Mouse (Mus musculus): Measurements from ENCODE around the gene Nova2. TPM values are rescaled to one million over a fixed set of nuclear protein-coding genes. Genes with fewer than 3 reads are reported as not detected.

Nova2 gene
- polyA plus RNA-seq (2016; fragmentation: Nextera tagmentation; extraction: Ambion mirVana) = 0.31 and 0.33 TPM in 2 replicates

- peak; percentile 56; the same call in 1 of the 2 replicates for ATAC-seq (ENCODE audit: insufficient number of reproducible peaks, insufficient read depth, low FRiP score, low TSS enrichment, low read depth)
- Histone ChIP-seq H3K9me3 (peaks cover 5% of the 10 kb centered on the region; the same call in 1 of the 2 replicates), H3K9ac (replicated peaks) (peak within 1 kb of the TSS; percentile 58), H3K4me3 (replicated peaks) (peak within 1 kb of the TSS; percentile 51), H3K4me1 (replicated peaks) (peaks cover 13% of the 10 kb centered on the region; the same call in 1 of the 2 replicates), H3K4me2 (peak within 1 kb of the TSS; percentile 88), H3K27me3 (peaks cover 93% of the 10 kb centered on the region), H3K27ac (no peak within 1 kb of the TSS), H3K36me3 (no peaks in the 10 kb centered on the region)
- under 1% methylated on average over 30 of the region's 45 CpGs for WGBS
Observed at GRCm38 (mm10) chr7:18925162-18925938, at the start of gene Nova2. TSS of gene Nova2 (plus strand) at chr7:18925888.

GRCm38 (mm10) chr7:18878691-18879090, 47.0 kb upstream of the Nova2 start:
- Histone ChIP-seq H3K27ac (no peak overlapping the region), H3K4me2 (no peak overlapping the region), H3K4me1 (replicated peaks) (no peaks in the 10 kb centered on the region), H3K4me3 (replicated peaks) (no peak overlapping the region), H3K9ac (replicated peaks) (no peak overlapping the region), H3K27me3 (no peaks in the 10 kb centered on the region), H3K36me3 (no peaks in the 10 kb centered on the region), H3K9me3 (no peaks in the 10 kb centered on the region)
- no peak for ATAC-seq (ENCODE audit: insufficient number of reproducible peaks, insufficient read depth, low FRiP score, low TSS enrichment, low read depth)
- 75% methylated on average over 7 of the region's 7 CpGs for WGBS

DNA sequence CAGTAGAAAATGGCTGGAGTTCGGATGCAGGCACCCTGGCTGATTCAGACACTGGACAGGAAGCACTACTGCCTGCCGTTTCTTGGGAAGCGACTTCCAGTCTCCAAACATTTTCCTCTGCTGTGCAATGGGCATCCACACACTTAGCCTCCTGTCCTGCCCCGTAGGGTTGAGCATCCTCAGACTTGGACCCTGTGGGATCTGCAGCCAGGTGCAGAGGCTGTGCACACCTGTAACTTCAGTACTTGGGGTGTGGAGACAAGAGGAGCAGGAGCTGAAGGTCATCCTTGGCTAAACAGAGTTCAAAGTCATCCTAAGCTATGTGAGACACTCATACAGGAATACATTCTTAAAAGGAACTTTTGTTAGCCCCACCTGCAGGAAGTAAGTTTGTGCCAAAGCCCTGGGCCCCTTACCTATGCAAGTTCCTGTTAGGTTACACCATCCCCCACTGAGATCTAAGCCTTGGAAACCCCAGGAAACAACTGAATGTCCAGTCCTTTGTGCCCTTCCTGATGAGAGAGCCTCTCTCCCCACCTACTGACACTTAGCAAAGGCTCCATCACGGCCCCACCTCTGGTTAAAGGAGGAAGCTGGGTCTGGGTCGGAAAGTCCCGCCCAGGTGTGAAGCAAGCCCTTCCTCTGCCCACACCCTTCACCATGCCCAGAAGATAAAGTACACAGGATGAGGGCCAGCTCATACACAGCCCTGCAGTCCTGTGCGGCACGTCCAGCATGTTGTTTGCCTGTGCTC, 41.5 kb upstream of the Nova2 start:
- 56% methylated on average over 9 of the region's 9 CpGs for WGBS
- Histone ChIP-seq H3K27ac (no peak overlapping the region), H3K4me1 (replicated peaks) (no peaks in the 10 kb centered on the region), H3K36me3 (peaks cover 6% of the 10 kb centered on the region; the same call in 1 of the 2 replicates), H3K27me3 (no peaks in the 10 kb centered on the region), H3K9me3 (no peaks in the 10 kb centered on the region), H3K4me3 (replicated peaks) (no peak overlapping the region), H3K9ac (replicated peaks) (no peak overlapping the region), H3K4me2 (no peak overlapping the region)
- ATAC-seq (ENCODE audit: insufficient number of reproducible peaks, insufficient read depth, low FRiP score, low TSS enrichment, low read depth) = no peak

GRCm38 (mm10) chr7:18884745-18885422, 40.8 kb upstream of the Nova2 start:
- no peaks in the 10 kb centered on the region for H3K4me1 ChIP-seq (replicated peaks)
- no peaks in the 10 kb centered on the region for H3K27me3 ChIP-seq
- no peak overlapping the region for H3K9ac ChIP-seq (replicated peaks)
- no peak overlapping the region for H3K4me2 ChIP-seq
- no peaks in the 10 kb centered on the region for H3K9me3 ChIP-seq
- H3K4me3 ChIP-seq (replicated peaks) = no peak overlapping the region
- H3K27ac ChIP-seq = no peak overlapping the region
- WGBS = 55% methylated on average over 13 of the region's 13 CpGs
- no peak for ATAC-seq (ENCODE audit: insufficient number of reproducible peaks, insufficient read depth, low FRiP score, low TSS enrichment, low read depth)
- peaks cover 6% of the 10 kb centered on the region; the same call in 1 of the 2 replicates for H3K36me3 ChIP-seq

GRCm38 (mm10) chr7:18886963-18887362, 38.7 kb upstream of the Nova2 start:
- Histone ChIP-seq H3K9ac (replicated peaks) (no peak overlapping the region), H3K36me3 (peaks cover 6% of the 10 kb centered on the region; the same call in 1 of the 2 replicates), H3K4me1 (replicated peaks) (no peaks in the 10 kb centered on the region), H3K9me3 (no peaks in the 10 kb centered on the region), H3K27ac (no peak overlapping the region), H3K4me2 (no peak overlapping the region), H3K27me3 (no peaks in the 10 kb centered on the region), H3K4me3 (replicated peaks) (no peak overlapping the region)
- 81% methylated on average over 1 of the region's 1 CpGs for WGBS
- no peak for ATAC-seq (ENCODE audit: insufficient number of reproducible peaks, insufficient read depth, low FRiP score, low TSS enrichment, low read depth)

DNA sequence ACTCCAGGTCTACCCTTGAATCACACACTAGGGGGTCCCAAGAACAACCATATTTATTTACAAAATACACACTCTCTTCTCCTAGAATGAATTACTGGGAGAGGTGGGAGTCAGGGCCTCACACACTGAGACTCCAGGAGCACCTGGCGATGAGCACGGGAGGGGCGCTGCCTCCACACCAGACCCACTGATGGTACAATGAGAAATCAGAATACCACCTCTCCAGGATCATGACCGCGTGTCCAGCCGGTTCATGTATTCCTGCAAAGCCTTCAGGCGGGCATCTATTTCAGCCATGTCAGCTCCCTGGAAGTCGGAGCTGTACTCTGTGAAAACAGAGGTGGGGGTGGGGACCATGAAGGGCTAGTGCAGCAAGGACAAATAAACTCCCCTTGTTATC, 34.8 kb upstream of the Nova2 start:
- Histone ChIP-seq H3K4me2 (no peak overlapping the region), H3K9me3 (no peaks in the 10 kb centered on the region), H3K4me1 (replicated peaks) (peaks cover 21% of the 10 kb centered on the region), H3K9ac (replicated peaks) (no peak overlapping the region), H3K27me3 (peaks cover 25% of the 10 kb centered on the region), H3K36me3 (peaks cover 6% of the 10 kb centered on the region; the same call in 1 of the 2 replicates), H3K27ac (no peak overlapping the region), H3K4me3 (replicated peaks) (no peak overlapping the region)
- no peak for ATAC-seq (ENCODE audit: insufficient number of reproducible peaks, insufficient read depth, low FRiP score, low TSS enrichment, low read depth)
- WGBS = 93% methylated on average over 8 of the region's 8 CpGs

GRCm38 (mm10) chr7:18891872-18892599, 33.7 kb upstream of the Nova2 start:
- Histone ChIP-seq H3K4me2 (peak overlapping the region; percentile 87), H3K27ac (no peak overlapping the region), H3K27me3 (peaks cover 25% of the 10 kb centered on the region), H3K4me3 (replicated peaks) (peak overlapping the region; percentile 43), H3K9ac (replicated peaks) (peak overlapping the region; percentile 55), H3K4me1 (replicated peaks) (peaks cover 21% of the 10 kb centered on the region), H3K9me3 (no peaks in the 10 kb centered on the region), H3K36me3 (peaks cover under 1% of the 10 kb centered on the region; the same call in 1 of the 2 replicates)
- ATAC-seq (ENCODE audit: insufficient number of reproducible peaks, insufficient read depth, low FRiP score, low TSS enrichment, low read depth) = 0 out of 2 replicates have a peak, but pooled peaks have one; percentile 13
- 21% methylated on average over 33 of the region's 33 CpGs for WGBS

DNA sequence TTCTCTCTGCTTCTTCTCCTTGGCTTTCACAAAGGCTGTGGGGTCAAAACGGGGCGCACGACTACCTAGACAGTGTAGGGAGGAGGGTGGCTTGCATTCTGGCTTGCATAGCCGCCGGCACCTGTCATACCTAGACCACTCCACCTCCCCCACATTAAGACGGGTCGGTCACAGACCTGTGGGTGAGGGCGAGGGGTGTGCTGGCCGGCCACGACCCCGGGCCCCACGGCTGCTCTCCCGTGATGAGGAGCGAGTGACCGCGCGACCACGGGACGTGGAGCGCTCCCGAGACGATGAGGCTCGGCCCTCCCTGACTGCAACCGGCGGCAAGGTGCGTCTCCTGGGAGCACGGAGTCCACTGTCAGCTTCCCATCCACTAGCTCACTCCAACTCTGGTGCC, 32.7 kb upstream of the Nova2 start:
- Histone ChIP-seq H3K27me3 (peaks cover 25% of the 10 kb centered on the region), H3K27ac (no peak overlapping the region), H3K4me1 (replicated peaks) (peaks cover 21% of the 10 kb centered on the region), H3K9ac (replicated peaks) (0 out of 2 replicates have a peak overlapping the region, but pooled peaks have one; percentile 55), H3K36me3 (peaks cover 5% of the 10 kb centered on the region), H3K9me3 (no peaks in the 10 kb centered on the region), H3K4me2 (peak overlapping the region; percentile 87), H3K4me3 (replicated peaks) (peak overlapping the region; percentile 43)
- ATAC-seq (ENCODE audit: insufficient number of reproducible peaks, insufficient read depth, low FRiP score, low TSS enrichment, low read depth) = 0 out of 2 replicates have a peak, but pooled peaks have one; percentile 38
- 22% methylated on average over 27 of the region's 27 CpGs for WGBS

DNA sequence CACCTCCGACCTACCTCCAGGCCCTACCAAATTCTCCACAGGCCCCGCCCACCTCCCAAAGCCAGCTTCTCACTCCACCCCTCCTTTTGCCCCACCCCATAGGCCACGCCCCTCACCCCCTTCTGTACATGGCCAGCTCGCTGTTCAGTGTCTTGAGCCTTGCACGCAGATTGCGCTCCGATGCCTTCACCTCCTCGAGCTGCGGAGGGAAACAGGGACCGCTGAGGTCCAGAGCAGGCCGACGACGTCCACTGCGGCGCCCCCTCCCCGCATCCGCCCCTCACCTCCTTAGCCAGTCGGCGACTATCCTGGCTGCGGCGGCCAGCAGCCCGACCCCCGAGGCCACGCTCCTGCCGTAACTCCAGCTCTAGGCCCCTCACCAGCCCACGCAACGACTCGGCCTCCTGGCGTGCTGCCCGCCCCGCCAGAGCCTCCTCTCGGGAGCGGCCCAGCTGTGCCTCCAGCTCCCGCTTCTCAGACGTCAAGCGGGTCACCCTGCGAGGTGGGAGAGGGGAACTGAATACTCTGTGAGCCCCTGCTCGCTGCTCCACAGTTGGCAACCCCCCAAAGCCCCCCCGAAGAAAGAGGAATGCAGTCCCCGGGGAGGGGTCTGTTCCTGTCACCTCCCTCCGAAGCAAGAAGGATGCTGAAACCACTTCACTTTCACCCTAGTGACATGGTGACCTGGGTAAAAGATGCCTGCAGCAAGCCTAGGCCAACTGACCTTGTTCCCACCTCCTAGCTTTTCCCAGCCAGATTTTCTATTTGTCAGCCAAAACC, 31.8 kb upstream of the Nova2 start:
- ATAC-seq (ENCODE audit: insufficient number of reproducible peaks, insufficient read depth, low FRiP score, low TSS enrichment, low read depth) = peak; percentile 23; the same call in 1 of the 2 replicates
- Histone ChIP-seq H3K4me1 (replicated peaks) (peaks cover 21% of the 10 kb centered on the region), H3K9ac (replicated peaks) (peak overlapping the region; percentile 70), H3K4me2 (peak overlapping the region; percentile 87), H3K36me3 (peaks cover 13% of the 10 kb centered on the region), H3K9me3 (no peaks in the 10 kb centered on the region), H3K27me3 (peaks cover 25% of the 10 kb centered on the region), H3K27ac (peak overlapping the region; percentile 12; the same call in 1 of the 2 replicates), H3K4me3 (replicated peaks) (peak overlapping the region; percentile 43)
- WGBS = under 1% methylated on average over 41 of the region's 41 CpGs

DNA sequence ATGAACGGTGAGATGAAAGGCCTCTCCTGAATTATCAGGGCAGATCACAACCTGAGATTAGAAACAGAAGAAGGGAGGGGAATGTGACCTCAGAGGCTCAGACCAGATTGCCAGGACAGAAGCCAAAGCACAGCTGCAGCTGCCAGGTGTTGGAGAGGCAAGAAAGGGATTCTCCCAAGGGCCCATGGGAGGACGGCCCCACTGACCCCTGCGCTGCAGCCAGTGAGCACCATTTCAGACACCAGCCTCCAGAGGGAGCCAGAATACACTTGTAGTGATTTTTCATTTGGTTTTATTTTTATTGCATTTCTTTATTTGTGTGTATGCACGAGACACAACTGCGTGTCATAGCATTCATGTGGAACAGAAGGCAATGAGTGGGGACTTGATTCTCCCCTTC, 29.2 kb upstream of the Nova2 start:
- no peak overlapping the region for H3K27ac ChIP-seq
- H3K9me3 ChIP-seq = no peaks in the 10 kb centered on the region
- WGBS = 49% methylated on average over 5 of the region's 5 CpGs
- peaks cover 40% of the 10 kb centered on the region for H3K36me3 ChIP-seq
- no peak for ATAC-seq (ENCODE audit: insufficient number of reproducible peaks, insufficient read depth, low FRiP score, low TSS enrichment, low read depth)
- no peak overlapping the region for H3K4me2 ChIP-seq
- H3K27me3 ChIP-seq = peaks cover 25% of the 10 kb centered on the region
- H3K4me3 ChIP-seq (replicated peaks) = no peak overlapping the region
- H3K9ac ChIP-seq (replicated peaks) = no peak overlapping the region
- H3K4me1 ChIP-seq (replicated peaks) = peaks cover 21% of the 10 kb centered on the region
